Mouse (Mus musculus) C2C12 (cell line): ENCODE results near the gene 1600012H06Rik.

Experiments
- CTCF ChIP-seq: IDR thresholded peaks from one replicate; pipeline ENCODE4 v1.5.1; 2011; ENCODE audit not compliant: control insufficient read depth, insufficient read depth, insufficient read length
- MYOD1 ChIP-seq: IDR thresholded peaks from one replicate; pipeline ENCODE4 v1.6.1; 2011; ENCODE audit warnings: low read depth; ENCODE audit not compliant: control insufficient read depth, insufficient read length

DNA sequence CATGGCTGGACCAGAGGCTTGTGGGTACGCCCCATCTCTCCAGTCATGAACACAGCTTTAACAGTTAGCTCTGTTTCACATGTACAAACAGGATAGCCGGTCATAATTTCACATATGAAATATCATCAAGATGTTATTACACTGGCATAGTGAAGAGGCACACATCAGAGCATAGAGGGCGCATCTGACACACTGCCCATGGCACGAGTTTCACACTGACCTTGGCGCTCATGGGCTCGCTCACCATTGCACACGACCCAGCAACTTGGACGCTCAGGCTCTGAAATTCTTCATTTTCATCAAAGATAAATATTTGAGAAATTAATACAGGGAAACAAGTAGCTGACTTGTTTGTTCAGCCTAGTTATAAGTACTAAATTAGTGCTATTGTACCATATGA, 25.1 kb upstream of the 1600012H06Rik start:
- TF ChIP-seq MYOD1 (no peak), CTCF (no peak)
